Mouse (Mus musculus) gastrocnemius, adult 8-10 months (tissue): ENCODE measurements at regions not wholly inside any gene's neighbourhood (a gene's known extent, or its start where the extent isn't known, plus 50 kb on each side); places are given as distances from the start of the nearest gene placed in this dataset.

Source experiments
- DNase-seq, 2 experiments: peaks; one replicate each; pipeline ENCODE4 v3.0.0; 2022; ENCODE audit warnings: low spot score in 2 of 2

DNA sequence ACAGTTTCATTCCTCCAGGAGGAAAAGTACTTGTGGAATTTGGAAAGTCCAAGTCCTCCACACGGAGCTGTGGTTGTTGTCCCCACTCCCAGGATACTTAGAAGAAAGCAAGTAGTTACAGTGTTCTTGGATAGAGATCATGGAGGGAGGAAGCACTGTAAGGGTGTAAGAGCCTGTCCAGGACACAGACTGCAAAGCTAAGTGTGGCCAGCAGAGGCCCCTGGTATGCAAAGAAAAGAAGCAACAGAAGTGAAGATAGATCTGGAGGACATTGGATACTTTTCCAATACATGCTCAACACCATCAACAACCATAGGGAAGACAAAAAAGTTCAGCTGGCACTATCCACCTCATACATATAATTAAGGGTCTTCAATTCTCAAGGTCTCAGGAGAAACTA lies 197.4 kb downstream of the Meis1 start:
- DNase-seq: no peak

DNA sequence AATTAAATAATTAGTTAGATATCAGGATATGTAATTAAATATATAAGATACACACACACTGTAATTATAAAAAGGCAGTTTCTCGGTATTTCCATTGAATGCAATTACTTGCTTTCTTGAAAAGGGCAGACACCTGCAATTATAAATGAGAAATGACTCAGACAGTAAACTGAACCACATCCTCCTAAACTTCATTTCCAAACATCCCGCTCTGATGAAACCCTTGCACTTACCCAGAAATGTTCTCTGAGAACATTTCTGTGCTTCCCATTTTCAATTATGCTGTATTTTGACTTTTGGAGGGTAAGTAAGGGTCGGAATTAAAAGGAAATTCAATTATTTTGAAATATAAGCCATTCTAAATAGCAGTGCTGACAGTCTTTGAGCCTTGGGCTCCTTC lies 204.7 kb downstream of the Meis1 start:
- no peak for DNase-seq

GRCm38 (mm10) chr11:18767479-18767878 lies 251.3 kb downstream of the Meis1 start:
- no peak for DNase-seq

DNA sequence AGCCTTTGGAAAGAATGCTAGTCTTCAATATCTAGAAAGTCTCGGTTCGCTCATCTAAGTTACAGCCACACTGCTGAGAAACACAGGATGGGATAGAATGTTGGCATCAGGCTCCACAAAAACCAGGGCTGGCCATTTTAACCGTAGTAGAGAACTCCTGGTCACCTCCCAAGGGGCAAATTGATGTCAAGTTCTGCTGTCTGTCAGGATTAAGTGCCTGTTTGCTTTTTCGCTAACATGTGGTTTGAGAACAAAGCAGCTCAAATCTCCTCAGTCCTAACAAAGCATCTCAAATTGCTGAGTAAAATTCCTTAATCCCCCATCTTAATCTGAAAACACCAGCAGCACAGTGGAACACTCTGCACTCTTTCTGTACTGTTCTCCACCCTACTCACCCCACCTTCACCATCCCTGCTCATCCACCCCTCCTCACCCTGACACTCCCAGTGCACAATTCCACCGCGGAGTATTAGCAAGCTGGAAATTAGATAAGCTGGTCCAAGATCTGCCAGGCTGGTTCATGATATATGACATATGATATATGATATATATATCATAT lies 252.2 kb downstream of the Meis1 start:
- DNase-seq: no peak

GRCm38 (mm10) chr11:18758591-18759074 lies 260.2 kb downstream of the Meis1 start:
- no peak for DNase-seq

DNA sequence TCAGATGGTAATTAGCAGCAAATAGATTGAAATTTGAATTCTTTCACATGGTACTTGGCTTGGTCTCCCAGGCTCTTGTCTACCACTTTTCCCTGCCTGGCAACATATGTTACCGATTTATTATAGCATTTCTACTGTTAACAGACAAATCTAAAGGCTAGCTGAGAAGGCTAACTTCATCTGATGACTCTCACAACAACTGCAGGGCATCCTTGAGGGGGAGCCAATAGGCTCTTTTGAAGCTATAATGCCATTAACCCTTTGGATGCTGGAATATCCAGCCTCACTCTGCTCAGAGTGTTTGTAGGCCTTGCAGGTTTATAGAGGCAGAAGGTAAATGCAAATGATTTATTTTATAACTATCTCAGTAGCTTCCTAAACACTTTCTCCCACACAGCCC lies 262.2 kb downstream of the Meis1 start:
- no peak for DNase-seq

GRCm38 (mm10) chr11:18754732-18755525 lies 263.9 kb downstream of the Meis1 start:
- no peak for DNase-seq

GRCm38 (mm10) chr11:18753856-18754255 lies 264.9 kb downstream of the Meis1 start:
- DNase-seq: no peak

- no peak for DNase-seq
Measured at GRCm38 (mm10) chr11:18753246-18753645, 265.5 kb downstream of the Meis1 start.

- no peak for DNase-seq
Measured at GRCm38 (mm10) chr11:18752512-18752911, 266.3 kb downstream of the Meis1 start.

- DNase-seq: no peak
Measured at GRCm38 (mm10) chr11:18750911-18751841, 267.6 kb downstream of the Meis1 start.

- no peak for DNase-seq
Measured at GRCm38 (mm10) chr11:18750080-18750375, 268.8 kb downstream of the Meis1 start.

DNA sequence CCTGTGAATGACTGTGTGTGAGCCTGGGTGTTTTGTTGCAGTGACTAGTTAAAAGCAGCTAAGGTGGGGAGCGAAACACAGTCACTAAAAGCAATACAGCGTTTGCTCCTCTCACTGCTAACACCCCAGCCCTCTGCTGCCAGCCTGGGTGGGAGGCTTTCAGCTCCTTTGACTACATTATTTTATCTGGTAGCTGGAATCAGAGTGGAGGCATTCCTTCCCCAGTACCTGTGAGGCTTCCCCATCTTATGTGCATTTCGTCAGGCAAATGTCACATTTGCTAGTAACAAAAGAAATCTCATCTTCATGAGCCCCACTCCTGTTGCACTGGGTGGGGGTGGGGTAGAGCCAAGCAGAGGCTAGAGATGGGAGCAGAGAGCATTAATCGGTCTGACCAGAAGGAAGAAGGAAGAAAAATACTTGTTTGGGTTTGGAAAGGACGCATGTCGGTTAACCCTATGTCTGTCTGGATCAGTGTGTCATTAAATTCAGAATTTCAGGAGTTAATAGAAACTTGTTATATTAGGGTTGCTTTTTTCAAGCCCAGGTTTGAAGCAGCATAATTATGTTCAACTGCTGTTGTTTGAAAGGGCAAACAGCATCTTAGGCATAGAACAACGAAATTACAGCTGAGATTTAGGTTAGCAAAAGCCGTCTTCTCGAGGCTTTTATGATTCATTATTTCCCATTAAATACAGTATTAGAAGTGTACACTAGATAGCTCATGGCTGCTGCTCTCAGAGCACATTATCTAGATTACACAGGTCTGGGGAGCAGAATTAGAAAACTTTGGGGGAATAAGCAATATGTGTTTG lies 269.3 kb downstream of the Meis1 start:
- no peak for DNase-seq

DNA sequence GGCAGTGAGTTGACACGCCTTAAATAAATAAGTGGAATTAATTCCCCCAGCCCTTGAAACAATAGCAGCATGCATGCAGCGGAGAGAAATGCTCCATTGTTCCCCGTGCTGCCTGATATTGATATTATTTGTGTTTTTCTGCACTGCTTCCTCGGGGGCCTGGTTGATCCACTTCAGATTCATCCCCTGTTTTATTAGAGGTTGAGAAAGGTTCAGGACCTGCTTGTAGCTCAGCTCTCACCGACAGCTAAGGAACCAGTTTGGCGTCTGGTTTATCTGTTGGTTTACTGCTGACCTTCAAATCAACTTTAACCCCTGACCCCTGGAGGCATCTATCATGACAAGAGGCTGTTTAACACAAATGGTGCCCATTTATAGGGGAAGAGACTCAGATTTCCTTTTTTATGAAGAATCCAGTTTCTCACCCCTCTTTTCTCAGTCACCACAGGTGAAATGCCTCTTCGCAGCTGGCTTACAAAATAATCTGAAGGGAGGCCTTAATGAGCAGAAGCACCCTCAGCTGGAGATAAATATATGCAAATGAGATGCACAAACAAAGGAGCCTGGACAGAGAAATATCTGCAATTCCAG lies 270.8 kb downstream of the Meis1 start:
- DNase-seq: no peak

- DNase-seq: no peak
Measured at GRCm38 (mm10) chr11:18747361-18747760, 271.4 kb downstream of the Meis1 start.

- no peak for DNase-seq
Measured at GRCm38 (mm10) chr11:18746486-18746885, 272.3 kb downstream of the Meis1 start.

DNA sequence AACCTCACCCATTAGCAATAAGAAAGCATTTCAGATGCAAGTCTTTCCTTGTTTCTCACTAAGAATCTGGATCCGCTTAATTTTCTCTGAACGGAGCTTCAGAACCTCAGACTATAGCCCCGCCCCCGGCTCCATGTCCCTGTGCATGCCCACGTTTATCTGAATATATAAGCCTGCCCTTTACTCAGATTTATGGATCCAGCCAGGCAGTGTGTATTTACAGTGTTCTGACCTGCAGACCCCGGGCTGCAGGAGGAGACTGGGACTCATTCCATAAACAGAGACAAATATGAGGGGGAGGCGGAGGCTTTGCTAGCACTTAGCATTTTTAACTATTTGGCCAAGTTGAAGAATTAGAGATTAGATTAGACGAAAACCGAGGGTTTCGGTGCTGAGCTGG lies 272.9 kb downstream of the Meis1 start:
- no peak for DNase-seq

DNA sequence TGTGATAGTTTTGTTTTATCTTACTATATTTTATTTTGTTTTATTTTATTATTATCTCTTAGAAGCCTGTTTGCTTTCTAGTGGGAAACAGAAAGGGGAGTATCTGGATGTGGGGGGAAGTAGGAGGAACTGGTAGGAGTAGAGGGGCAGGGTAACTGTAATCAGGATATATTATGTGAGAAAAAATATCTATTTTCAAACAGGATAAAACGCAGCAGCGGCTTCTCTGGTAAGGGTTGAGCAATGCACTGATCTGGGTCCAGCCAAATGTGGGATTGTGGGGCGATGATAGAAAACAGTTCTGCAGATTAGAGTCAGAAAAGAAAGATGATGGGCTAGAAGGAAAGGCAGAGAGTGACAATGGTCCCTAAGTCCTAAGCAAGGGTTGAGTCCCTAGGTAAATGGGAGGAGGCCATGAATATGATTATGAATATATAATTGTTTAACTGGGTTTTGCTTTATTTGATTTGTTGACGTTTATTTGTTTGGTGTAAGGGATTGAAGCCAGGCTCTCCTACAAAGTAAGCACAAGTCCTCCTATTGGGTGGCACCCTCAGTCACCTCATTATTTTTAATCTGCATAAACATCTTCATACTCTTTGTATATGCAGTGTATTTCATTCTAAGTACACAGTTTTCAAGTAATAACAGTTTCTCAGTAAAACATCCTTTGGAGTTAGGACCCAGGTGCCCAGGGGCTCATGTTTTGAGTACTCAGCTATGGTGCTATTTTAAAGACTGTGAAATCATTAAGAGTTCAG lies 283.7 kb downstream of the Meis1 start:
- no peak for DNase-seq

DNA sequence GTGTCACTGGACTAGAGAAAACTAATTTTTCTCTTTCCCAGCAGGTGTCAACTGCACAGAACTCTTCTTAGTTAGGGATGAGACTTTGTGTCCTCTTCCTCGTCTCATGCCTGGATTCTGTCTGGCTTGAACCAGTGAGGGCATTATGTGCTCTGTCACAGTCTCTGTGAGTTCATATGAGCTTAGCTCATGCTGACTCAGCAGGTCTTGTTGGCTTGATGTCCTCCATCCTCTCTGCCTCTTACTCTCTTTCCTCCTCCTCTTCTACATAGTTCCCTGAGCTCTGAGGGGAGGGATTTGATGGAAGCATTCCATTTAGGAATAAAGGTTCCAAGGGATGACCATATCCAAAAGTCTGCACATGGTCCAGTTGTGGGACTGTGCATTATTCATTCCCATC lies 284.7 kb downstream of the Meis1 start:
- DNase-seq: no peak

DNA sequence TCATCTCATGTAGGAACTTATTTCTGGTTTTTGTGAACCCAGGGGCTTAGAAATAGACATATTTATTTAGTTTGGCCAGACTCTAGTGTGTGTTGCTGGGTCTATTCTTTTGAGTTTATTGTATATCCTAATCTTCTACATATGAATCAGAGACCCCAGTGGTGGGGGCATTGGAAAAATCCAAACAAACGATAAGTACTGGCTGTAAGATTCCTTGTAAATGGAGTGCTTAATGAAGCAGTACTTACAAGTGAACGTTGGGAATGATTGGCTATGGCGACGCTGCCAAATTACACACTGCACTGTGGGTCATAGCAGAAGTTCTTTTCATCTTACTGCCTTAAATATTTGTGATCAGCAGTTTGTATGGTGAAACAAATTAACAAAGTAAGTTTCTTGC lies 289.0 kb downstream of the Meis1 start:
- no peak for DNase-seq
